Mouse (Mus musculus) liver, embryonic 14.5 days (tissue): ENCODE data around the gene Alkbh4.

ENCODE experiments used
- CTCF ChIP-seq: IDR thresholded peaks from 2 replicates; pipeline ENCODE4 v1.5.1; 2016; ENCODE audit warnings: antibody characterized with exemption, low read depth, control low read depth
- EP300 ChIP-seq: IDR thresholded peaks from 2 replicates; pipeline ENCODE4 v1.6.1; 2016; ENCODE audit warnings: antibody characterized with exemption, low read depth

DNA sequence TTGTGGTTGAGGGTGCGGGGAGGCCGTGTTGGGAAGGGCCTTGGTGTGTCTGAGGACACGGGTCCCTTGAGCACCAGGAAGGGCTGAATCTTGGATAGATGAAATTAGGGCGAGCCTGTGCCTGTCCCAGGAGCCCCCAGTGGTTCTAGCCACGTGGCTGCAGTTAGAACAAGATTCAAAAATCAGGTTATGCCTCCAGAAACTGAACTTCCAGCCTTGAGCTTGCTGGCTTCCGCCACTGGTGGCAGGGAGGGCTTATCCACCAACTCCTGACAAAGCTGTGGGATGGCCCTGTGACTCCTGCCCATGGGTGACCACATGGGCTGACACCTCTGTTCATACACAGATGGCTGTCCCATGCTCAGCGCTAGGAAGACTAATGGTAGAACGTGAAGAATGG, 11.8 kb downstream of the Alkbh4 start:
- TF ChIP-seq CTCF (no peak), EP300 (no peak)
